In the genomic region with DNA sequence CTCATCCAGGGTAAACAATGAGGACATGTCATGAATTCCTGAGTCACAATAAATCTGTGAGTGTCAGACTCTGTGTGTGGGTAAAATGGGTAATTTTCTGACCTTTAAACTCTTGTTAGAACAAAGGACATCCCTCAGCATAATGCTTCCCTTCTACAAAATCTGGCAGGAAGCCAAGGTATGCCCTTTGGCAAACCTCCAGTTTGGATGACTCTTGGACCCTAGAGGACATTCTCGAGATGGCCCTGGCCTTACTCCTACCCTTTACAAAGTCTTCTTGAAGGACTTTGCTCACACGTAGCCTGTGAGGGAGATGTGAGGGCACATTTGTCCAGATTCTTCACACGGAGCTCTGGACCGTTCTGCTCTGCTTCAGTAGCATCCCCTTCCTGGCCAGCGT, we compare ENCODE assay signal across 8 mouse cellular contexts.
DNase-seq lines count a peak whose midpoint lies in the region; ATAC-seq and TF ChIP-seq lines count a peak whose summit lies in the region.

No protein-coding gene starts in this region.

- DNase-seq in liver, adult 2 months (ENCODE audit: extremely low read depth, low read depth, low spot score) = peak; percentile 64
- peak; percentile 25 for DNase-seq in brain, embryonic 14.5 days (ENCODE audit: low read depth)
- DNase-seq in thymus, postnatal 14 days = no peak
- no peak for DNase-seq in layer of hippocampus, postnatal 25 days (ENCODE audit: extremely low spot score in 1 of 2, low spot score in 1 of 2)
- DNase-seq in cerebellum, postnatal 36 days = no peak

- no peaks in the 10 kb centered on the region for H3K36me3 ChIP-seq in liver, adult 2 months (ENCODE audit: control insufficient read depth, insufficient read depth, low read length)
- no peaks in the 10 kb centered on the region for H3K36me3 ChIP-seq in liver, embryonic 12.5 days
- no peaks in the 10 kb centered on the region for H3K36me3 ChIP-seq in kidney, embryonic 16.5 days (ENCODE audit: insufficient read depth, low read length)
- H3K36me3 ChIP-seq in stomach, embryonic 14.5 days (ENCODE audit: control insufficient read depth, insufficient read depth, low read length) = no peaks in the 10 kb centered on the region

- H3K27ac ChIP-seq in liver, adult 2 months (replicated peaks; ENCODE audit: insufficient read depth, low read depth, low read length) = no peak overlapping the region
- H3K27ac ChIP-seq in liver, embryonic 12.5 days = no peak overlapping the region
- no peak overlapping the region for H3K27ac ChIP-seq in kidney, embryonic 16.5 days (ENCODE audit: low read length)
- no peak overlapping the region for H3K27ac ChIP-seq in stomach, embryonic 14.5 days (ENCODE audit: low read length)

- no peaks in the 10 kb centered on the region for H3K9me3 ChIP-seq in liver, embryonic 12.5 days (replicated peaks)
- no peaks in the 10 kb centered on the region for H3K9me3 ChIP-seq in kidney, embryonic 16.5 days (ENCODE audit: low read length)
- H3K9me3 ChIP-seq in stomach, embryonic 14.5 days (ENCODE audit: control insufficient read depth, low read depth, low read length) = no peaks in the 10 kb centered on the region

- no peaks in the 10 kb centered on the region for H3K79me2 ChIP-seq in liver, adult 2 months (ENCODE audit: control insufficient read depth, insufficient read depth, low read length)

- H3K4me1 ChIP-seq in liver, adult 2 months (ENCODE audit: control insufficient read depth, insufficient read depth, low read length) = peaks cover 13% of the 10 kb centered on the region
- H3K4me1 ChIP-seq in liver, embryonic 12.5 days = no peaks in the 10 kb centered on the region
- H3K4me1 ChIP-seq in kidney, embryonic 16.5 days (ENCODE audit: insufficient read depth, low read length) = peaks cover 7% of the 10 kb centered on the region; the same call in 1 of the 2 replicates
- peaks cover 10% of the 10 kb centered on the region; the same call in 1 of the 2 replicates for H3K4me1 ChIP-seq in stomach, embryonic 14.5 days (ENCODE audit: control insufficient read depth, insufficient read depth, low read length)

- no peaks in the 10 kb centered on the region for H3K27me3 ChIP-seq in liver, adult 2 months (ENCODE audit: control insufficient read depth, insufficient read depth, low read length)
- no peaks in the 10 kb centered on the region for H3K27me3 ChIP-seq in liver, embryonic 12.5 days (replicated peaks)
- H3K27me3 ChIP-seq in kidney, embryonic 16.5 days (ENCODE audit: insufficient read depth, low read length) = no peaks in the 10 kb centered on the region
- H3K27me3 ChIP-seq in stomach, embryonic 14.5 days (ENCODE audit: control insufficient read depth, insufficient read depth, low read length) = no peaks in the 10 kb centered on the region

- no peak overlapping the region for H3K4me2 ChIP-seq in liver, embryonic 12.5 days
- no peak overlapping the region for H3K4me2 ChIP-seq in kidney, embryonic 16.5 days (replicated peaks; ENCODE audit: low read depth, low read length)
- no peak overlapping the region for H3K4me2 ChIP-seq in stomach, embryonic 14.5 days (replicated peaks; ENCODE audit: low read depth, low read length)

- ATAC-seq in liver, embryonic 12.5 days = no peak
- peak; percentile 92 for ATAC-seq in kidney, embryonic 16.5 days (ENCODE audit: low FRiP score, low TSS enrichment)
- 0 out of 2 replicates have a peak, but pooled peaks have one; percentile 40 for ATAC-seq in stomach, embryonic 14.5 days (ENCODE audit: insufficient number of reproducible peaks, insufficient read depth, low FRiP score, low read depth)

- H3K9ac ChIP-seq in liver, adult 2 months (ENCODE audit: low read depth, low read length) = no peak overlapping the region
- H3K9ac ChIP-seq in liver, embryonic 12.5 days = no peak overlapping the region
- H3K9ac ChIP-seq in kidney, embryonic 16.5 days (replicated peaks; ENCODE audit: low read length) = no peak overlapping the region
- no peak overlapping the region for H3K9ac ChIP-seq in stomach, embryonic 14.5 days (replicated peaks; ENCODE audit: low read depth, low read length)

- TF ChIP-seq CTCF in liver, adult 2 months (IDR thresholded peaks at IDR 0.05; ENCODE audit: low read depth, low read length) = no peak
- no peak for TF ChIP-seq CTCF in brain, embryonic 14.5 days (IDR thresholded peaks at IDR 0.05; ENCODE audit: borderline replicate concordance, extremely low read depth, insufficient read depth, insufficient read length)

- WGBS in liver, adult 2 months = 55% methylated on average over 5 of the region's 5 CpGs
- WGBS in liver, embryonic 12.5 days (ENCODE audit: insufficient replicate concordance) = 44% methylated on average over 5 of the region's 5 CpGs
- WGBS in kidney, embryonic 16.5 days = 40% methylated on average over 5 of the region's 5 CpGs
- 44% methylated on average over 5 of the region's 5 CpGs for WGBS in stomach, embryonic 14.5 days

- TF ChIP-seq POLR2A in liver, adult 2 months (IDR thresholded peaks at IDR 0.05; ENCODE audit: extremely low read depth, insufficient read depth, low read length) = no peak
- no peak for TF ChIP-seq POLR2A in brain, embryonic 14.5 days (IDR thresholded peaks at IDR 0.05; ENCODE audit: borderline replicate concordance, extremely low read depth, insufficient read depth, insufficient read length, poor library complexity, severe bottlenecking)

- H3K4me3 ChIP-seq in liver, adult 2 months (ENCODE audit: insufficient read depth, low read depth, low read length) = no peak overlapping the region
- H3K4me3 ChIP-seq in liver, embryonic 12.5 days = no peak overlapping the region
- H3K4me3 ChIP-seq in kidney, embryonic 16.5 days (ENCODE audit: low read length) = no peak overlapping the region
- H3K4me3 ChIP-seq in stomach, embryonic 14.5 days (ENCODE audit: low read depth, low read length) = no peak overlapping the region

Comparison
In these comparisons a context has a peak if more than half of its experiments do, and no peak if none do; other contexts are left out.
1. DNase-seq: peak in liver, adult 2 months (single experiment) and brain, embryonic 14.5 days (single experiment); none in thymus, postnatal 14 days (single experiment), layer of hippocampus, postnatal 25 days (0 of 2) and cerebellum, postnatal 36 days (0 of 2).